Mouse (Mus musculus): ENCODE results near the gene Phkg1. TPM values are rescaled to one million over a fixed set of nuclear protein-coding genes. Genes with fewer than 3 reads are reported as not detected.
A peak's percentile ranks its signal among the peaks of the same experiment; 100 is the strongest.
"Not testable (repeated sequence)": the region's sequence is repeated elsewhere in the genome, so short reads cannot be mapped to it uniquely, and the experiment has no call there.

The Phkg1 gene
- polyA plus RNA-seq, 1 experiment from 2014 or later = 0.32 TPM

GRCm38 (mm10) chr5:129924820-129925452 lies 26.6 kb upstream of the Phkg1 start:
- H3K27ac ChIP-seq = no peak overlapping the region
- H3K9me3 ChIP-seq = no peaks in the 10 kb centered on the region
- H3K27me3 ChIP-seq = no peaks in the 10 kb centered on the region
- no peak overlapping the region for H3K4me2 ChIP-seq
- no peaks in the 10 kb centered on the region for H3K36me3 ChIP-seq
- no peak overlapping the region for H3K4me3 ChIP-seq
- 88% methylated on average over 8 of the region's 8 CpGs for WGBS
- no peak for ATAC-seq (ENCODE audit: insufficient number of reproducible peaks, low FRiP score, low TSS enrichment, low read depth)
- no peaks in the 10 kb centered on the region for H3K4me1 ChIP-seq
- no peak overlapping the region for H3K9ac ChIP-seq

GRCm38 (mm10) chr5:129921972-129922371 lies 23.6 kb upstream of the Phkg1 start:
- Histone ChIP-seq H3K4me3 (no peak overlapping the region), H3K36me3 (no peaks in the 10 kb centered on the region), H3K4me2 (no peak overlapping the region), H3K4me1 (no peaks in the 10 kb centered on the region), H3K9ac (no peak overlapping the region), H3K27ac (no peak overlapping the region), H3K9me3 (no peaks in the 10 kb centered on the region), H3K27me3 (no peaks in the 10 kb centered on the region)
- ATAC-seq (ENCODE audit: insufficient number of reproducible peaks, low FRiP score, low TSS enrichment, low read depth) = no peak
- 92% methylated on average over 4 of the region's 4 CpGs for WGBS

- no peaks in the 10 kb centered on the region for H3K9me3 ChIP-seq
- H3K4me3 ChIP-seq = no peak overlapping the region
- H3K27ac ChIP-seq = no peak overlapping the region
- no peaks in the 10 kb centered on the region for H3K4me1 ChIP-seq
- H3K4me2 ChIP-seq = no peak overlapping the region
- H3K9ac ChIP-seq = no peak overlapping the region
- no peaks in the 10 kb centered on the region for H3K27me3 ChIP-seq
- no peaks in the 10 kb centered on the region for H3K36me3 ChIP-seq
- no peak for ATAC-seq (ENCODE audit: insufficient number of reproducible peaks, low FRiP score, low TSS enrichment, low read depth)
- 50% methylated on average over 8 of the region's 8 CpGs for WGBS
Measured at GRCm38 (mm10) chr5:129919320-129919719, 21.0 kb upstream of the Phkg1 start.

GRCm38 (mm10) chr5:129918752-129919151 lies 20.4 kb upstream of the Phkg1 start:
- H3K27me3 ChIP-seq = no peaks in the 10 kb centered on the region
- H3K4me2 ChIP-seq = no peak overlapping the region
- no peak overlapping the region for H3K27ac ChIP-seq
- ATAC-seq (ENCODE audit: insufficient number of reproducible peaks, low FRiP score, low TSS enrichment, low read depth) = no peak
- H3K9me3 ChIP-seq = no peaks in the 10 kb centered on the region
- no peaks in the 10 kb centered on the region for H3K4me1 ChIP-seq
- H3K36me3 ChIP-seq = no peaks in the 10 kb centered on the region
- WGBS = 67% methylated on average over 9 of the region's 9 CpGs
- H3K4me3 ChIP-seq = no peak overlapping the region
- no peak overlapping the region for H3K9ac ChIP-seq

- Histone ChIP-seq H3K27ac (no peak overlapping the region), H3K36me3 (no peaks in the 10 kb centered on the region), H3K4me1 (no peaks in the 10 kb centered on the region), H3K9ac (no peak overlapping the region), H3K27me3 (no peaks in the 10 kb centered on the region), H3K9me3 (no peaks in the 10 kb centered on the region), H3K4me2 (no peak overlapping the region), H3K4me3 (no peak overlapping the region)
- 88% methylated on average over 24 of the region's 24 CpGs for WGBS
- ATAC-seq (ENCODE audit: insufficient number of reproducible peaks, low FRiP score, low TSS enrichment, low read depth) = no peak
Measured at GRCm38 (mm10) chr5:129918065-129918651, 19.8 kb upstream of the Phkg1 start.

GRCm38 (mm10) chr5:129915491-129915890 lies 17.1 kb upstream of the Phkg1 start:
- ATAC-seq (ENCODE audit: insufficient number of reproducible peaks, low FRiP score, low TSS enrichment, low read depth) = not testable (repeated sequence)

GRCm38 (mm10) chr5:129914024-129914423 lies 15.7 kb upstream of the Phkg1 start:
- Histone ChIP-seq H3K9me3 (no peaks in the 10 kb centered on the region), H3K27ac (no peak overlapping the region), H3K9ac (no peak overlapping the region), H3K4me1 (peaks cover 5% of the 10 kb centered on the region; the same call in 1 of the 2 replicates), H3K4me2 (no peak overlapping the region), H3K4me3 (no peak overlapping the region), H3K36me3 (no peaks in the 10 kb centered on the region), H3K27me3 (no peaks in the 10 kb centered on the region)
- no peak for ATAC-seq (ENCODE audit: insufficient number of reproducible peaks, low FRiP score, low TSS enrichment, low read depth)
- 27% methylated on average over 2 of the region's 2 CpGs for WGBS

More at GRCm38 (mm10) chr5:129915491-129915890, 17.1 kb upstream of the Phkg1 start:
- not testable (repeated sequence) for H3K27me3 ChIP-seq, H3K9me3 ChIP-seq, H3K4me3 ChIP-seq, H3K9ac ChIP-seq, H3K27ac ChIP-seq, H3K36me3 ChIP-seq, H3K4me1 ChIP-seq, H3K4me2 ChIP-seq
- WGBS = 81% methylated on average over 11 of the region's 11 CpGs

GRCm38 (mm10) chr5:129909591-129909990 lies 11.2 kb upstream of the Phkg1 start:
- Histone ChIP-seq H3K4me1 (peaks cover 9% of the 10 kb centered on the region), H3K27me3 (no peaks in the 10 kb centered on the region), H3K4me3 (no peak overlapping the region), H3K4me2 (no peak overlapping the region), H3K9ac (no peak overlapping the region), H3K27ac (no peak overlapping the region), H3K9me3 (no peaks in the 10 kb centered on the region), H3K36me3 (no peaks in the 10 kb centered on the region)
- no peak for ATAC-seq (ENCODE audit: insufficient number of reproducible peaks, low FRiP score, low TSS enrichment, low read depth)
- 71% methylated on average over 7 of the region's 7 CpGs for WGBS

- no peaks in the 10 kb centered on the region for H3K36me3 ChIP-seq
- H3K4me1 ChIP-seq = peaks cover 9% of the 10 kb centered on the region
- H3K9ac ChIP-seq = 0 out of 2 replicates have a peak overlapping the region, but pooled peaks have one; percentile 8
- H3K4me3 ChIP-seq = peak overlapping the region; percentile 79
- no peaks in the 10 kb centered on the region for H3K27me3 ChIP-seq
- H3K9me3 ChIP-seq = no peaks in the 10 kb centered on the region
- no peak for ATAC-seq (ENCODE audit: insufficient number of reproducible peaks, low FRiP score, low TSS enrichment, low read depth)
- H3K27ac ChIP-seq = no peak overlapping the region
- H3K4me2 ChIP-seq = peak overlapping the region; percentile 91
- WGBS = 65% methylated on average over 9 of the region's 9 CpGs
Measured at GRCm38 (mm10) chr5:129909147-129909546, 10.8 kb upstream of the Phkg1 start.

- H3K4me1 ChIP-seq = peaks cover 9% of the 10 kb centered on the region
- peak within 1 kb of the TSS; percentile 79 for H3K4me3 ChIP-seq
- peak within 1 kb of the TSS; percentile 82 for H3K27ac ChIP-seq
- H3K9ac ChIP-seq = peak within 1 kb of the TSS; percentile 63
- no peaks in the 10 kb centered on the region for H3K36me3 ChIP-seq
- ATAC-seq (ENCODE audit: insufficient number of reproducible peaks, low FRiP score, low TSS enrichment, low read depth) = peak; percentile 92
- WGBS = under 1% methylated on average over 62 of the region's 63 CpGs
- H3K9me3 ChIP-seq = no peaks in the 10 kb centered on the region
- H3K27me3 ChIP-seq = no peaks in the 10 kb centered on the region
- peak within 1 kb of the TSS; percentile 91 for H3K4me2 ChIP-seq
Measured at GRCm38 (mm10) chr5:129908242-129908965, 10.1 kb upstream of the Phkg1 start, which contains the start of gene Nupr1l. Gene Nupr1l, plus strand, starts transcription at chr5:129908540.

GRCm38 (mm10) chr5:129907775-129908174 lies 9.4 kb upstream of the Phkg1 start:
- Histone ChIP-seq H3K27ac (no peak overlapping the region), H3K4me1 (peaks cover 9% of the 10 kb centered on the region), H3K9ac (no peak overlapping the region), H3K4me2 (peak overlapping the region; percentile 91), H3K9me3 (no peaks in the 10 kb centered on the region), H3K4me3 (peak overlapping the region; percentile 79), H3K27me3 (no peaks in the 10 kb centered on the region), H3K36me3 (peaks cover 6% of the 10 kb centered on the region)
- ATAC-seq (ENCODE audit: insufficient number of reproducible peaks, low FRiP score, low TSS enrichment, low read depth) = no peak
- WGBS = 27% methylated on average over 4 of the region's 4 CpGs
